Mouse (Mus musculus) megakaryocyte-erythroid progenitor cell, adult 5 weeks (primary cell): ENCODE data around the gene Kat2a. TPM values are rescaled to one million over a fixed set of nuclear protein-coding genes. Genes with fewer than 3 reads are reported as not detected.

Experiments
- polyA plus RNA-seq: library from polyadenylated mRNA; stranded (reverse); fragments of >175 nt; gene quantifications from 2 replicates; pipeline ENCODE4 v1.2.3, GENCODE M21; 2012

The Kat2a gene
- 100 and 108 TPM in 2 replicates for polyA plus RNA-seq

GRCm38 (mm10) chr11:100711783-100712615 is at the start of gene Kat2a:
Gene Kat2a, minus strand, starts transcription at chr11:100712465.

DNA sequence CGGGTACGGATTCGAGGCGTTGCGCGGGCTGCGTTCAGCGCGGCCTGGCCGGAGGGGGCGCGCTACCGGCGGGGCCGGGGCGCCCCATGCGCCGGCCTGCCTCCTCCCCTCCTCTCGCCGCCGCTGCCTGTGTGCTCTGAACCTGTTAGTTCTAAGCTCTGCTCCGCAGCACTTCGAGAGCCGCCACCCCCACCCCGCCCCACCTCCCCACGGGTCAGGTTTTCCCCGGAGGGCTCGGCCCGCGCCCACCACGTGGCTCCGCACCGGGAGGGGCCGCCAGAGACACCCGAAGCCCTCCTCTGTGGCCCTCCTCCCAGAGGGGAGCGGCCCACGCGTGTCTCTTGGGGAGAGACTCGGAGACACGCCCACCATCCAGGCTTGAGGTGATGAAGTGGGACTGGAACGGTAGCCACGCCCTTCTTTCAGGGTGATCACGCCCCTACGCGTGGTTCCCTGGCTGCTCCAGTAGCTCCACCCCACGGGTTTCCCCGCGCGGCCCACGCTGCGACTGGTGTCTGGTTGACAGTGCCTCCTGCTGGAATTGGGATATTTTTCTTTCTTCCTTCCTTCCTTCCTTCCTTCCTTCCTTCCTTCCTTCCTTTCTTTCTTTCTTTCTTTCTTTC is 47.5 kb upstream of the Kat2a start, which contains the start of gene Kcnh4:
Kcnh4 (minus strand) TSS at position 332 of the 623 bp plus-strand sequence.

DNA sequence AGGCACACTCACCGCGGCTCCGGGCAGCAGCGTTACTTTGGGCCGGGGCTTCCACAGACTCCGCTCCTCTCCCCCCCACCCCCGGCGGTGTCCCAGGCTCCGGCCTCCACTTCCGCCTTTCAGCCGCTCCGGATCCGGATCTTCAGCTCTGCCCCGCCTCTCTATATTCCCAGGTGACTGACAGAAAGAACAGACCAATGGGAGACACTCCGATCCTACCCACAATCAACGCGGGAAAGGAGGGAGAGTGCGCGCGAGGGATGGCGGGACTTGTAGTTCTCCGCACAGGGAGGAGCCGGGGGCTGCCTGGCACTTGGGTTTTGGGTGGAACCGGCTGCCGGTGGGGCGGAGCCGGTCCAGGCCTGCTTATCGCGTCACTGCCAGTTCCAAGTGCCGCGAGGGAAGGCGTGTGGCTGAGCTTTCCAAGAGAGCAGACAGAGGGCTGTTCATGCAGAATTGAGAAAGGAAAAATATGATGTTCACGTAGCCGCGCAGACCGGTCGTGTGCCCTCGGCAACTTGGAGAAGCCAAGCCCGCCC is 25.9 kb upstream of the Kat2a start, which contains the start of gene Rab5c:
Rab5c (minus strand) TSS at position 150 of the 539 bp plus-strand sequence.

GRCm38 (mm10) chr11:100713735-100714533 is 1.7 kb upstream of the Kat2a start, which contains the start of gene Hspb9:
Gene Hspb9, plus strand, starts transcription at chr11:100713850.

DNA sequence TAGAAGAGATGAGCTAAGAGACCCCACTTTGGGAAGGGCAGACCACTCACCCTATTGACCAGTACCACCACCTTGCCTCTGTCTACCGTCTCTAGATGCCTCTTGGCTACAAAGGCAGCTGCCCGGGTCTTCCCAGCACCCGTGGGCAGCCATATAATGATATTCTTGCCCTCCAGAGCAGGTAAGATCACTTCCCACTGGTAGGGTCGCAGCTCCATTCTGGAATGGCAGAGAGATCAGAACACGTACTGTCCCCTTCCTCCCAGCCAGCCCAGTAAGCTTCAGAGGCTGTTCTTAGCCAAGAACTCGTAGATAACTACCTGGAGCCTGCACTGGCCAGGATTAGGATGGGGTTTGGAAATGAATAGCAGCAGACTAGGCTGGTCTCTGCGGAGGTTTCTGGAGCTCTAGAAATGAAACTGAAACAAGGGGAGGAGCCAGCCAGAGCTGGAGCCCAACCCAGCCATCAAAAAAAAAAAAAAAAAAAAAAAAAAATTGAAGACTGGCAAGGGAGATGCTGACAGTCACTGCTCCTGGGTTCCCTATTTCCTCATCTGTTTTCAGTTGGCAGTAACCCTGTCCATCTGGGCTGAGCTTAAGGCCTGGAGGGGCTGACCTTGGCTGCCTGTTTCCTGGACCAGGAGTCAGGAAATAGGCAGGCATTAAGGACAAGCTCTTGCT is 8.3 kb downstream of the Kat2a start, which contains the start of gene Dhx58:
Dhx58 (minus strand) TSS at position 421 of the 681 bp plus-strand sequence.

GRCm38 (mm10) chr11:100692164-100692616 is 20.1 kb downstream of the Kat2a start, which contains the start of gene Zfp385c:
Gene Zfp385c, minus strand, starts transcription at chr11:100692455.

Other genes with a start within 250 kb of the Kat2a start
- 2.0 and 4.0 TPM in 2 replicates for gene Klhl11, start 239.7 kb downstream of the Kat2a start, polyA plus RNA-seq
- gene Acly, start 184.5 kb downstream of the Kat2a start, polyA plus RNA-seq: 33.9 and 41.9 TPM in 2 replicates
- gene Ttc25, start 166.9 kb downstream of the Kat2a start, polyA plus RNA-seq: 0.07 TPM in 1 of 2 replicates, not detected in the other
- 27.6 and 29.6 TPM in 2 replicates for gene Cnp, start 137.6 kb downstream of the Kat2a start, polyA plus RNA-seq
- 42.8 and 43.0 TPM in 2 replicates for gene Nkiras2, start 93.2 kb downstream of the Kat2a start, polyA plus RNA-seq
- 111 and 131 TPM in 2 replicates for gene Dnajc7, start 92.3 kb downstream of the Kat2a start, polyA plus RNA-seq
- 0.09 and 0.63 TPM in 2 replicates for gene Zfp385c, start 20.0 kb downstream of the Kat2a start, polyA plus RNA-seq
- 23.4 and 27.6 TPM in 2 replicates for gene Dhx58, start 8.2 kb downstream of the Kat2a start, polyA plus RNA-seq
- gene Hspb9, start 1.4 kb upstream of the Kat2a start, polyA plus RNA-seq: 0.49 and 0.84 TPM in 2 replicates
- 278 and 303 TPM in 2 replicates for gene Rab5c, start 25.8 kb upstream of the Kat2a start, polyA plus RNA-seq
- gene Kcnh4, start 47.5 kb upstream of the Kat2a start, polyA plus RNA-seq: 0.32 and 0.34 TPM in 2 replicates
- gene Hcrt, start 50.5 kb upstream of the Kat2a start, polyA plus RNA-seq: 0.17 TPM in 1 of 2 replicates, not detected in the other
- 5.0 and 5.4 TPM in 2 replicates for gene Ghdc, start 58.5 kb upstream of the Kat2a start, polyA plus RNA-seq
- 36.7 and 47.9 TPM in 2 replicates for gene Stat5b, start 138.3 kb upstream of the Kat2a start, polyA plus RNA-seq
- 36.0 and 46.8 TPM in 2 replicates for gene Stat5a, start 146.9 kb upstream of the Kat2a start, polyA plus RNA-seq
- gene Stat3, start 227.1 kb upstream of the Kat2a start, polyA plus RNA-seq: 55.6 and 64.4 TPM in 2 replicates